Mouse (Mus musculus) v-Abl transformed pro-B cells (cell line): Measurements from ENCODE around the gene Atp6v0e2.

Experiments used
- in situ Hi-C, 2 experiments: fragments of 400-800 bp; cut with MboI; formaldehyde crosslinking; loops; one replicate each; pipeline ENCODE4 v1.15.1; 2025; ENCODE audit not compliant: unreplicated experiment in 2 of 2

Gene Atp6v0e2

DNA sequence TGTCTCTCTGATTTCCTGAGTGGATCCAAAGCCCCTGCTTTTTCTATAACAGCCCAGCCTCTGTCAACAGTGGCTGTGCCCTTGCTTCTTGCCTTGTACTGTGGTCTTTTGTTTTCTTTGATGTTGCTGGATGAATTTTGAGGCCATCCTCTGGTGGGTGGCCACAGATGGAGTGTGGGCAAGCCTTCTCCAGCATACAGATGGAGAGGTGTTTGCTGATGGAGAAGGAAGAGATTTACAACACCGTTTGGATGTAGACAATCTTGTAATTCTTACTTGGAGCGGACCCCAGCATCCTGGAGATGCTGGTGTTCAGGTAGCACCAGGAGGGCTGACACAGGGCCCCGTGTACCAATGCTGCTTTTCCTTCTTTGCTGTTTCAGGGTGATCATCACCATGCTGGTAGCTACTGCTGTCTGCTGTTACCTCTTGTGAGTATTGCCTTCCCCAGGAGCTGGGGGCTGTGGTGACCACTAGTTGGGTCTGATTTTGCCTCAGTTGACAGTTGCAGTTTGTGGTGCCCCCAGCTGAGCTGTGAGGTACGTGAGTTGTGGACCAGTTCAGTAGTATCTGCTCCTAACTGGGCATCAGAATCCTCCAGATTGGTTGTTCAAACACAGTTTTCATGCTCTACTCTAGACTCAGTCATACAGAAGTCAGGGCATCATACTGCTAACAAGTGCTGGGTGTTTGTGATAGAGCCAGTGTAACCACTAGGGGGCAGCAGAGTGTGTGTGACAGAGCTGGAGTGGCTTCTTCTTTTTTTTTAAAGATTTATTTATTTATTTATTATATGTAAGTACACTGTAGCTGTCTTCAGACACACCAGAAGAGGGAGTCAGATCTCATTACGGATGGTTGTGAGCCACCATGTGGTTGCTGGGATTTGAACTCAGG is 1.7 kb downstream of the Atp6v0e2 start:
- in situ Hi-C loops, result loop anchor here (5.0 to 25.0 kb wide), 4 partner anchors 103 to 552 kb away; partner anchors contain the start of gene Doxl2 (in 1 of the 2)

DNA sequence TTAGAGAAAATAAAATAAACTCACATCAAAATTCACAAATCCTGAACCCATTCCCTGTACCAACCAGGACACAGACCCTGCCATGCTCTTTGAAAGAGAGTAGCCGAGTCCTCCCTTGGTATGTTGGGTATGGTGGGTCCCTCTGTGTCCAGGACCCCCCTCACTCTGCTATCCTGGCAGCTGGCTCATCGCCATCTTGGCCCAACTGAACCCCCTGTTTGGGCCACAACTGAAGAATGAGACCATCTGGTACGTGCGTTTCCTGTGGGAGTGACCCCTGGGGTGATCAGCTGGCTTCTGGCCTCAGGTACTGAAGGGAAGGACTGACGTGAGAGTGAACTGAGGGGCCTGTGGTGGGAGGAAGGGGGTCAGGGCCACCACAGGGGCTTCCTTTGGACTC is 2.4 kb downstream of the Atp6v0e2 start:
- in situ Hi-C loops, result loop anchor here (5.0 to 25.0 kb wide), 8 partner anchors 102 to 855 kb away; partner anchors contain the start of genes Doxl2 (in 1 of the 2), Gimap3 (in 1 of the 2) and Stk31 (in 1 of the 2)

DNA sequence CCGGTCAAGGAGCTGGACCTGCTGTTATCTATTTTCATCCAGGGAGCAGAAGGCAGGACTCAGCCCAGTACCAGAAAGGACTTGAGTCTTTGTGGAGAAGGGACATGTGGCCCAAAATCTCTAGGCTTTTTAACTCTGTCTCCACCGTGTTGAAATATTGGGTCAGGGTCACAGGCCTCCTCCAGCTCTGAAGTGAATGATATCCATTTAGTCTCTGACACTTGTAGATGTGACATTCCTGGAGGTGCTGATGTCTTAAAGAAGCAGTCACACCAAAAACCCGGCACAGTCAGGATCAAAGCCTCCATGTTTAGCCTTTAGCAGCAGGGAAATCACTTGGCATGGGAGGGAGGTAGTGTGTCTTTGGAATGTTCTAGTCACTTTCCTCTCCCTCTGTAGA is 3.3 kb downstream of the Atp6v0e2 start:
- in situ Hi-C loops, result loop anchor here (5.0 to 25.0 kb wide), 6 partner anchors 234 to 854 kb away; partner anchors contain the start of genes Doxl2 (in 1 of the 2), Gimap3 (in 1 of the 2) and Stk31 (in 1 of the 2)

DNA sequence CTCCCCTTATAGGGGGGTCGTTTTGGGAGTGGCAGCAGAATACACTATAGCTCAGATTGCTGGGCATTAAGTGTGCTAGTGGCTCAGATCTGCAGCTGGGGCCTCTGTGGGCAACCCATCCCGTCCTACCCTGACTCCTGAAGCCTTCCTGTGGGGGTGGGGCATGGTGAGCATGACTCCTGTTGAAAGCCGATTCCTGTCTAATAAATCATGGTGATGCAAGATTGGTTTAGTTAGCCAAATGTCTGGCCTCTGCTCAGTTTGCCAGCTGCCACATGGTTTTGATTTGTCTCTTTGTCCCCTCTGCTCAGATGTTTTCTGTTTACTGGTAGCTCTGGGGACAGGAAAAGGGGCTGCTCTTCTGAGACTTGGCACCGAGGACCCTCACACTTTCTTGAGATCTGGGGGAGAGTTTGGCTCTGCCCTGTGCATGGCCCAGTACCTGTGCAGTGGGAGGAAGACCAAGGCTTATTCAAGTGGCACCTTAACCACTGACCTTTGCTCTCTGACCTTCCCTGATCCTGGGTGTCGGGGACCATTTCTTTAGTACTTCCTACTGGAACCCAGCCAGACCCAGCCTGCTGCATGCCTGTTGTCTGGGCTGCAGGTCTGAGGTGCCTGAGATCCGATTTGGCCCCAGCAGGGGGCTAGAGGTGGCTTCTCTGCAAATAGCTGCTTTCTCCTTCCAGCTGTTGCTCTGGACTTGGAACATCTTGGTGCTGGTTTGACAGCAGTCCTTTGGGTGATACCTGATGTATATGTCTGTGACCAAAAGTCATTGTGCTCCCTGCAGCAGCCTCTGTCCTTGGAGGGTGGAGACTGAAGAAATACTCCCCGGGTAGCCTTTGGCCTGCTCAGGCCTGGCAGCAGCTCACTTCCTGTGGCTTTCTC is 4.4 kb downstream of the Atp6v0e2 start:
- in situ Hi-C loops, result loop anchor here (5.0 to 25.0 kb wide), 6 partner anchors 233 to 853 kb away; partner anchors contain the start of genes Doxl2 (in 1 of the 2), Gimap3 (in 1 of the 2) and Stk31 (in 1 of the 2)

DNA sequence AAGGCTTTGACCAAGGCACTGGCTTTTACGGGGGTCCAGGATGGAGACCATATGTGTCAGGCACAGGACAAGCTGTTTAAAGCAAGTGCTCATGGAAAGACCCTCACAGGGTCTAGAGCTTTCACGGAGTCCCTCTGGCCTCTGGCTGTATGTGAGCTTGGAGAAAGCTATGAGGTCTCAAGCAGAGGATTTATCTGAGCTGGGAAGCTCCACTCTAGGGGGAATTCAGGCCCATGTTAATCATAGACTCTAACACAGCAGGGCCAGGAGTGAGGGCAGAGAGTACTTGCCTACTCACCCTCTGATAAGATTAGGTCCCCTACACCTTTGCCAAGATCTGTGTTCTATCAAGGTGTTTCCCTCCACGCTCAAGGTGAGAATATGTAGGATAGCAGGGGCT is 5.2 kb downstream of the Atp6v0e2 start:
- in situ Hi-C loops, result loop anchor here (5.0 to 25.0 kb wide), 6 partner anchors 232 to 852 kb away; partner anchors contain the start of genes Doxl2 (in 1 of the 2), Gimap3 (in 1 of the 2) and Stk31 (in 1 of the 2)

DNA sequence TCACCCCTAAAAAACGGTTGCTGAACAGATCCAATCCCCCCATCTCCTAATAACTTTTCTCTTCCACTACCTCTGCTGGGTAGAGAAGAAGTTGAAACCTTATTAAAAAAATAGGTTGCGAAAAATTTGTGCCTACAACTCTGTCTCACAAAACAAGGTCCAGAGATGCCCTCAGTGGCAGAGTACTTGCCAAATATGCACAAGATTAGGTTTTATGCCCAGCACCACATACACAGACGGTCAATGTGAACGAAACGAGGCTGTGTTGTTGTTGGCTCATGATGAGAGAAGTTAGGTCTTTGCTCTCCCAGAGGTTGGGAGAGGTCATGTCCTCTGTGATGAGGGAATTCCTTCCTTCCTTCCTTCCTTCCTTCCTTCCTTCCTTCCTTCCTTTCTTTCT is 7.8 kb downstream of the Atp6v0e2 start:
- in situ Hi-C loops, result loop anchor here (5.0 to 25.0 kb wide), 6 partner anchors 97 to 850 kb away; partner anchors contain the start of genes Doxl2 (in 1 of the 2), Gimap3 (in 1 of the 2) and Stk31 (in 1 of the 2)

DNA sequence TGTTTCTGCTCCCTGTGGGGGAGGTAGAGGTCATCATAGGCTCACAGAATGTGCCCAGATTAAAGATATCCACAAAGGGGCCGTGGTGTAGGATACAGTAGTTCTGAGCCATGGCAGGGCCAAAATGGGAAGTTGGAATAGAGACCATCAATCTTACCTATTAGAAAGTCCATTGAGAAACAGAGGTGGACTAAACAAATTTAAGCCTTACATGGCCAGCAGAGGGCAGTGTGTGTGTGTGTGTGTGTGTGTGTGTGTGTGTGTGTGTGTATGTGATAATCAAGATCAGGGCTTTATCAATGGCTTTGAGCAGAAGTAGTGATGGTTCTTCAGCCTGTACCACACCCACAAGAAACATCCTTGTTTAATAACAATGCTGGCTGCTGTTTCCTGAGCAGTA is 8.9 kb downstream of the Atp6v0e2 start:
- in situ Hi-C loops, result loop anchor here (5.0 to 25.0 kb wide), 6 partner anchors 96 to 849 kb away; partner anchors contain the start of genes Doxl2 (in 1 of the 2), Gimap3 (in 1 of the 2) and Stk31 (in 1 of the 2)

DNA sequence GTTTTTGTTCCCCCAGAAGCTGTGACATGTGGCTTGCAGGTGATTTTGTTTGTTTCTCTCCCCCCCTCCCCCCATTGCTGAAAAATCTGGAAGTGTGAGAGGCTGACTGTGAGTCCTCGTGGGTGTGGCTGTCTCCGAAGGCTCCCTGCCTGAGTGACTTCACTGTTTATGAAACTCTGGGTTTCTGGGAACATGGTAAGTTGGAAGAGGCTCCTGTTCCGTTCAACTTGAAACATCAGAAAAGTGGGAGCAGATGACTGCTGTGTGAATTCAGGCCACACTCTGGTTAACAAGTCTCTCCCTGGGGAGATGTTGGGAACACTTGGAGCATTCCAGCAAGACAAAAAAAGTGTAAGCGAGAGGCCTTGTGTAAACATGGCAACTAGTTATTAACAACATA is 9.4 kb downstream of the Atp6v0e2 start:
- in situ Hi-C loops, result loop anchor here (5.0 to 25.0 kb wide), 6 partner anchors 95 to 848 kb away; partner anchors contain the start of genes Doxl2 (in 1 of the 2), Gimap3 (in 1 of the 2) and Stk31 (in 1 of the 2)

DNA sequence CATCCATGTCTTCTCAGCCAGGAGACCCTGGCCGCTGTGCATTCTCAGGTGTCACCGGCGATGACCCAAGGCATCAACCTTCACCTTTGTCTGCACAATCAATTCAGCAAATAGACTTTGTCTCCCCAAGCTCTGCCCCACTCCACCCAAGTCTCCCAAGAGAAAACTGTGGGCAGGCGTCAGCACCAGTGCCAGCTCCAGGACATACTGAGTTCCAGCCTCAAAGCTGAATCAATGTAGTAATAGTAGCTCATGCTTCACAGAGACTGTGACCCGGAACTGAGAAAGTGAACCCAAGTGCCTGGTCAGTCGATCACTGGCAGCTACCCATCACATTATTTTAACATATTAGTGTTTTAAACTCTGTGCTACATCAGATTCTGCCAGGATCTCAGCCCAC is 10.9 kb downstream of the Atp6v0e2 start:
- in situ Hi-C loops, result loop anchor here (5.0 to 25.0 kb wide), 6 partner anchors 94 to 846 kb away; partner anchors contain the start of genes Doxl2 (in 1 of the 2), Gimap3 (in 1 of the 2) and Stk31 (in 1 of the 2)

DNA sequence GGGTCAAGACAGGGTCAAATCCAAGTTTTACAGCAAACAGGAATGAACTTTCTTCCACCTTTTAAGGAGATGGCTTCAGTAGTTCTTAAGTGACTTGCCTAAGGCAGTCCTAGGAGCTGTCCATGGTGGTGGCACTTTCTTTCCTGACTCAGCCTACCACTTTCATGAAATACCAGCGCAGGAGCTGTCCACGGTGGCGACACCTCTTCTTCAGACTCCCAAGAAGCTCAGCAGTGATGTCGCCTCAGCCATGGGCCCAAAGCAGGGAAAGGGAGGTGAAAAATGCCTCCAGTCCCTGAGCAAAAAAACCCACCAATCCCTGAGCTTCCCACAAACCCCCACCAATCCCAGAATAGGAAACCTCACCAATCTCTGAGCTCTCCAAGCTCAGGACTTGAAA is 15.5 kb downstream of the Atp6v0e2 start:
- in situ Hi-C loops, result loop anchor here in 1 of 2 experiments (5.0 kb wide), 1 partner anchor 219 kb away; the partner anchor contains the start of gene Gimap3

DNA sequence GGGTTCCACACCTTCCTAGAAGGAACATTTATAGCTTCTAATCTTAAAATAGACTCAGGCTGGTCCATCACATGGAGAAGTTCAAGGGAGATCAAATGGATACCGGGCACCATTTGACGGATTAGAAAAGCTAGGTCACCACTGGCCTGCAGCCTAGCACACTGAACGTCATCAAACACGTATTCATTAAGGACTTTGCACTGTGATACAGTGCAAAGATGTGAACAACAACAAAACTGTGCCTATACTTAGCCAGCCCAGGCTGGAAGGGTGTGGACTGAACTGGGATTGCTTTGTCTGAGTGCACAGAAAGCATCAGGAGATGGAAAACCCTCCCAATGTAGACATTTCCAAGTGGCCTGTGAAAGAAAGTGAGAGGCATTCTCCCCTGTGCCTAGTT is 16.4 kb downstream of the Atp6v0e2 start:
- in situ Hi-C loops, result loop anchor here in 1 of 2 experiments (5.0 kb wide), 1 partner anchor 218 kb away; the partner anchor contains the start of gene Gimap3

DNA sequence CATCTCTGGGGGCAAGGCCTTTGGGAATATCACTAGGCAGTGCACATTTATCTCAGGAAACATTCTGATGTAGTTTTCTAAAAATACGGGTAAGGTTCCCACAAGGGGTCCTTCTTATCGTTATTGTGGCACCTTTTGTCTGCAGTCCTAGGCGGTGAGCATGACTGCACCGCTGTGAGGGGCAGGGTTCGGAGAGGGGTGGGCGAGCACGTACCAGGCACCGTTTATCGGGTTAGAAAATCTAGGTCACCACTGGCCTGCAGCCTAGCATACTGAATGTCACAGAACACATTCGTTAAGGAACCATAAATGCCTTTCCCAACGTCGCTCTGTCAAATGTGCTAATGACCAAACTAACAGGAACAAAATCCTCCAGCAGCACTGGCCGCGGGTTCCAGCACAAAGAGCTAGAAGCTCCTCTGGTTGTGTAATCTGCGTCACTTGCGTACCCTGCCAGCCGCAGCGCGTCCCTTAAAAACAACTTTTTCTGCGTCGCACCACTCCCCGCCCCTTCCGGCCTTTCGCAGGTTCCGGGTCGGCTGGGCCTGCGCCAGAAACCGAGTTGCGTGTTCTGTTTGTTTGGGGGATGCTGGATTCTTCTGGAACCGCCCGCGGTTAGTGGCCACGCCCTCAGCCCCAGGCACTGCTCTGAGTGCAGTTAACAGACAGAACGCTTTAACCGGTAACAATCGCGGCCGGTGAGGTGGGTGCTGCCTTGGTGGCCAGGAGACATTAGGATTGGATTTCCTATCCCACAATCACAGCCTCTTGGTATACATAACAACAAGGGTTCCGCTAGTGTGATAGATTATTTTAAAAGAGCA is 17.1 kb downstream of the Atp6v0e2 start, which contains the start of gene Lrrc61:
TSS of gene Lrrc61 (plus strand) at position 517 of the 824 bp plus-strand sequence.
- in situ Hi-C loops, result loop anchor here in 1 of 2 experiments (5.0 kb wide), 1 partner anchor 218 kb away; the partner anchor contains the start of gene Gimap3

DNA sequence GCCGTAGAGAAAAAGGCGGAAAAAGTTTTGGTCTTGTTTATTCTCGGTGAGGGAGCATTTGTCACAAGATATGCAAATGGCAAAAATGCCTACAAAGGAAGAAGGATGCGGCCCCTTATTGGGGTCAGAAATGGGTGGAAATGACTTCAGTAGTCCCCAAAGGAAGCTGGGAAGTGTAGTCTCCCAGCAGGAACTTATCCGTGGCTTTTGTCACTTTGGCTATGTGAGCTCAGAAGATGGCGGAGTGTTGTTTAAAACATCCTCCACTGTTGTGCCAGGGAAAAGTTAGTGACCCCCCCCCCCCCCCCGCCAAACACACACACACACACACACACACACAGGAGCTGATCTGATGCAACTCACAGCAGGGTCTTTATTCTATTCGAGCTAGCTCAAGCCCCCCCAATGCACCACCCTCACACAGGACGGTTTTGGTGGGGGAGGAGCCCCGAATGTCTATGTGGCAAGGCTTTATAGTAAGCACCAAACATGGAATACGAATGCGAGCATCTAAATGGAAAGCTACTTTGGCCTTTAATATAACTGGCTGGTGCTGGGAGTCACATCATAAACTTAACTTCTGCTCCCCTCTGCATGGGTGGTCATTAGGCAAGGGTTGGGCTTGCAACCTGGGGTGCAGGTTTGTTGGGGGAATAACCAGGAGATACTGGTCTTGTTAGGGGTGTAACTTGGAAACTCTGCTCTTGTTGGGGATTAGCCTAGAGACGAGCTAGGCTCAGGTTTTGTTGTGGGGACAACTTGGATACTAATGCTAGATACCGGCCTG is 17.9 kb downstream of the Atp6v0e2 start:
- in situ Hi-C loops, result no loop called here

DNA sequence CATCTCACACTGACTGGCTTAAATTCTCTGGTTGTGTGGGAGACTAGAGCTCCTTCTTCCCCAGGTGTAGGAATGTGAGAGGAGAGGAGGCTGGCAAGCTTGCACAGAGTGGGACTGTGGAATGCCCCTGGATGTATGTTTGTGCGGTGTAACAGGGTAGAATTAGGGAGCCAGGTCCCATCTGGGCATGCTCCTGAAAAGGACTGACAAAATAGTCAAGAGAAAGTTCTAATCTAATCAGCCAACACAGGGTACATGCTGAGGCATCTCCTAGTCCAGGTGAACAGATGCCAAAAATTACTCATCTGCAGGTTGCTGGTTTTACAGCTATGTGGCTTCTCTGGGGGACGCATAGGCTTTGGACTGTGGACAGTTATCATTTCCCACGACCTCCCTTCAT is 18.5 kb downstream of the Atp6v0e2 start:
- in situ Hi-C loops, result no loop called here

DNA sequence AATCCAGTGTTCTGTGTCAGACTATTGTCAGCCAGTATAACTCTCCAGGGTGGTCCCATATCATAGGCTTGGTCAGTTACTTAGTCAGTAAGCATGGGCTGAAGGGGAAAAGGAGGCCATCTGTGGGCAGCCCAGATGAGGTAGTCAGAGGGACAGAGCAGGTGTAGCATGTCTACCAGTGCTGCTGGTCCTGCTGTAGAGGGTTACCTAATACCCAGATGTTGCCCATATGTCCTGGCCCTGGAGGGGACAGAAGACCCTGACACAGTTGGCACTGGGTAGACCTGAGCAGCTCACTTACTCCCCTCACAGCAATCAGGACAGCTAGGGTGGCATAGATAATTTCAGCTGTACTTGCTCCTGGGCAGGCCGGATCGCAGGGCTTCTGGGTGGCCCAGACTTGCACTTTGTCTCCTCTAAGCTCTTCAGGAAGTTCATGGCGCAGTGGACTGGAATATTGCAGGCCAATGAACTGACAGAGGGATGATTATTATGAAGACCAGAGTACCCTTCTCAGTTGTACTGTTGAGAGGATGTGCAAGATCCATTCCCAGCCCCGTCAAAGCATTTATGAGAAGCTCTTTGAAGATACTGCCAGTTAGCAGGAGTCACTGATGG is 28.4 kb downstream of the Atp6v0e2 start:
- in situ Hi-C loops, result no loop called here

DNA sequence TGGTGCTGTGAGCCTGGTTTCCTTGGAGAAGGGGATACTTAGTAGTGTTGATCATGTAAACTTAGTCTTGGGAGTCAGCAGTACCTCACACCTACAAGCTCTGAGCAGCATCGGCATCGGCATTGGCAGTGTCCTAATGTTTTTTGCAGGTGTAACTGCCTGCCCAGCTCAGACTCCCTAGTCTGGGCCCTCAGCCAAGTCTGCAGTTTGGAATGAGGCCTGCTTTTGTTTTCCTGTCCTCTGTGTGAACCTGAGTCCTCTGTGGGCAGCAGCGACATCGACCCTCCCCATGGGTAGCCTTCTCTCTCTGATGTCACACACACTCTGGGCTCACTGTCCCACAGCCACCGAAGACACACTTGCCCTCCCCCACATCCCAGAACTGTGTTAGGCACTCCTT is 28.9 kb downstream of the Atp6v0e2 start:
- in situ Hi-C loops, result no loop called here
